Mouse (Mus musculus) lung, postnatal 0 days (tissue): Measurements from ENCODE around the gene Slfn14.

Source experiments
- CTCF ChIP-seq: IDR thresholded peaks from 2 replicates; pipeline ENCODE4 v1.5.1; 2016; ENCODE audit warnings: antibody characterized with exemption, mild to moderate bottlenecking
- EP300 ChIP-seq: IDR thresholded peaks from 2 replicates; pipeline ENCODE4 v1.6.1; 2016; ENCODE audit warnings: antibody characterized with exemption, mild to moderate bottlenecking, control low read depth

DNA sequence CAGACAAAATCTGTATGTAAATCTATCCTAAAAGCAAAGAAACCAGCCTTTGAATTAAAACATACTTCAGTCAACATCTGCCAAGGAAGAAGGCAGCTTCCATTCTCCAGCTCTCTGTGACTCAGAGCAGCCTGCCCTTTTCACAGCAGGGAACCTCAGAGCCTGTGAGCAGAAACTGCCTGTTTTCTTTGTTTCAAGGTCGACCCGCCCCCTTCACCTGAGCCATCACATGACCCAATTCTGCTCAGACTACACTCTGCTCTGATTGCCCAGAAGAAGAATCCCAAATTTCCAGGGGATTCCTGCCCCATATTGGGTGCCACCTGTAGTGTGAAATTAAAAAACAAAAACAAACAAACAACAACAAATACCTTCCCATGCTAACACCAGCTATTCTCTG is 46.7 kb downstream of the Slfn14 start:
- no peak for TF ChIP-seq CTCF
- TF ChIP-seq EP300 = no peak
